Mouse (Mus musculus) activated CD4-positive, CD25-positive, alpha-beta regulatory T cell, adult 4 months (primary cell): ENCODE measurements around the gene Wdr31. TPM values are rescaled to one million over a fixed set of nuclear protein-coding genes. Genes with fewer than 3 reads are reported as not detected.
A peak's percentile ranks its signal among the peaks of the same experiment; 100 is the strongest.

ENCODE experiments used
- ATAC-seq: one replicate; pipeline ENCODE4 v1.8.0; 2017
- polyA plus RNA-seq, 2 experiments: library from polyadenylated mRNA; unstranded; fragments of 100-300 nt; shearing (Covaris generic); gene quantifications; one replicate each; pipeline ENCODE4 v1.2.1; 2017

The Wdr31 gene
- polyA plus RNA-seq = under 1 TPM in 1 of 2 experiments, not detected in 1; 0.33 TPM

GRCm38 (mm10) chr4:62470598-62471051 lies at the start of gene Wdr31:
Gene Wdr31 (minus strand): TSS chr4:62470896.
- peak; percentile 88 for ATAC-seq

GRCm38 (mm10) chr4:62519849-62520233 lies 49.1 kb upstream of the Wdr31 start, which contains the start of gene Alad:
Gene Alad (minus strand): TSS chr4:62519918.
- peak; percentile 71 for ATAC-seq

- ATAC-seq = peak; percentile 52
These were observed 48.6 kb upstream of the Wdr31 start for GRCm38 (mm10) chr4:62519122-62519848.

GRCm38 (mm10) chr4:62518416-62519121 lies 47.9 kb upstream of the Wdr31 start:
- ATAC-seq = peak; percentile 10

- no peak for ATAC-seq
These were observed 47.1 kb upstream of the Wdr31 start for GRCm38 (mm10) chr4:62517538-62518415.

GRCm38 (mm10) chr4:62517046-62517445 lies 46.4 kb upstream of the Wdr31 start:
- ATAC-seq = no peak

GRCm38 (mm10) chr4:62516579-62516978 lies 45.9 kb upstream of the Wdr31 start:
- ATAC-seq = no peak

- no peak for ATAC-seq
These were observed 45.4 kb upstream of the Wdr31 start for GRCm38 (mm10) chr4:62516079-62516478.

GRCm38 (mm10) chr4:62515490-62515889 lies 44.8 kb upstream of the Wdr31 start:
- ATAC-seq = no peak

- ATAC-seq = no peak
These were observed 44.3 kb upstream of the Wdr31 start for GRCm38 (mm10) chr4:62514995-62515394.

- ATAC-seq = no peak
These were observed 43.4 kb upstream of the Wdr31 start for GRCm38 (mm10) chr4:62513998-62514506.

- ATAC-seq = no peak
These were observed 39.2 kb upstream of the Wdr31 start for GRCm38 (mm10) chr4:62509946-62510345.

- no peak for ATAC-seq
These were observed 38.1 kb upstream of the Wdr31 start for GRCm38 (mm10) chr4:62508839-62509238.

- peak; percentile 60 for ATAC-seq
These were observed 36.1 kb upstream of the Wdr31 start for GRCm38 (mm10) chr4:62506798-62507197.

GRCm38 (mm10) chr4:62505991-62506390 lies 35.3 kb upstream of the Wdr31 start:
- no peak for ATAC-seq

- no peak for ATAC-seq
These were observed 32.8 kb upstream of the Wdr31 start, which contains the start of gene Hdhd3 for GRCm38 (mm10) chr4:62503374-62503970. Gene Hdhd3 (minus strand): TSS chr4:62503467.

GRCm38 (mm10) chr4:62502969-62503368 lies 32.3 kb upstream of the Wdr31 start:
- ATAC-seq = no peak

- ATAC-seq = peak; percentile 77
These were observed 31.5 kb upstream of the Wdr31 start for GRCm38 (mm10) chr4:62501964-62502732.

GRCm38 (mm10) chr4:62501534-62501933 lies 30.8 kb upstream of the Wdr31 start:
- no peak for ATAC-seq

- ATAC-seq = no peak
These were observed 30.1 kb upstream of the Wdr31 start for GRCm38 (mm10) chr4:62500799-62501198.

GRCm38 (mm10) chr4:62496815-62497214 lies 26.1 kb upstream of the Wdr31 start:
- no peak for ATAC-seq
